Comparison of ENCODE assay signal across 25 mouse cellular contexts in genomic region chr5:124464905-124465304, GRCm38 (mm10). TPM values are rescaled to one million over a fixed set of nuclear protein-coding genes. Genes with fewer than 3 reads are reported as not detected.
DNase-seq lines count a peak whose midpoint lies in the region; TF ChIP-seq lines count a peak whose summit lies in the region.
"Had no signal": no experiment of that assay in that cellular context is flagged by ENCODE, and none has a peak within 500 bp of the region (broad histone marks: within the 10 kb centered on the region; RNA-seq: fewer than 3 reads in every experiment).

No protein-coding gene starts in this region.

- no peaks in the 10 kb centered on the region for H3K9me3 ChIP-seq in MEL (replicated peaks; ENCODE audit: insufficient read depth, low read length)
- H3K9me3 ChIP-seq: embryonic facial prominence, embryonic 12.5 days; embryonic facial prominence, embryonic 15.5 days; heart, embryonic 12.5 days; heart, embryonic 15.5 days had no signal

- H3K36me3 ChIP-seq in liver, adult 2 months (ENCODE audit: control insufficient read depth, insufficient read depth, low read length) = peaks cover 22% of the 10 kb centered on the region
- no peaks in the 10 kb centered on the region for H3K36me3 ChIP-seq in MEL (ENCODE audit: control insufficient read depth in 1 of 2, insufficient read depth in 2 of 2, low read length in 2 of 2)

- no peak overlapping the region for H3K4me3 ChIP-seq in liver, adult 2 months (ENCODE audit: insufficient read depth, low read depth, low read length)
- no peak overlapping the region for H3K4me3 ChIP-seq in MEL (ENCODE audit: control insufficient read depth in 1 of 2, insufficient read depth in 1 of 2, low read depth in 2 of 2, low read length in 2 of 2)
- H3K4me3 ChIP-seq: embryonic facial prominence, embryonic 12.5 days; embryonic facial prominence, embryonic 15.5 days; gastrocnemius, adult 2 months; heart, embryonic 12.5 days; heart, embryonic 15.5 days had no signal

- TF ChIP-seq CTCF in liver, adult 2 months (IDR thresholded peaks at IDR 0.05; ENCODE audit: low read depth, low read length) = no peak
- TF ChIP-seq CTCF in MEL (IDR thresholded peaks at IDR 0.05 in 2 of 3, conservative IDR thresholded peaks at IDR 0.05 in 1 of 3; ENCODE audit: control insufficient read depth in 1 of 3, insufficient read depth in 1 of 3, low read depth in 2 of 3, low read length in 3 of 3, poor library complexity in 1 of 3, severe bottlenecking in 1 of 3) = no peak

- TF ChIP-seq EP300 in MEL (IDR thresholded peaks at IDR 0.05; ENCODE audit: low read depth in 1 of 2, low read length in 2 of 2) = no peak

- DNase-seq in liver, adult 2 months (ENCODE audit: extremely low read depth, low read depth, low spot score) = peak; percentile 28
- DNase-seq in liver (no peak), MEL (ENCODE audit: low read depth, low spot score) (no peak), adipocyte (ENCODE audit: low spot score) (peak; percentile 66)
- no peak for DNase-seq in heart, postnatal 14 days
- no peak for DNase-seq in left cerebral cortex, postnatal 4 days
- DNase-seq in kidney, postnatal 36 days = no peak
- DNase-seq: adrenal gland, adult 8-10 months; adrenal gland, postnatal 36 days; cerebellum, adult 11 months; cerebellum, adult 2 months; cerebellum, adult 9-11 months; cerebellum, postnatal 25 days; forebrain, postnatal 0 days; gastrocnemius, adult 2 months; gastrocnemius, postnatal 25 days; heart, adult 18-20 months; heart, postnatal 10 days; heart, postnatal 4 days had no signal

- no peak for TF ChIP-seq POLR2A in liver, adult 2 months (IDR thresholded peaks at IDR 0.05; ENCODE audit: extremely low read depth, insufficient read depth, low read length)
- TF ChIP-seq POLR2A in MEL (IDR thresholded peaks at IDR 0.05; ENCODE audit: control insufficient read depth in 1 of 2, insufficient read depth in 1 of 2, low read depth in 1 of 2, low read length in 2 of 2, poor library complexity in 1 of 2) = no peak

- H3K27me3 ChIP-seq in liver, adult 2 months (ENCODE audit: control insufficient read depth, insufficient read depth, low read length) = no peaks in the 10 kb centered on the region
- H3K27me3 ChIP-seq in MEL (ENCODE audit: control insufficient read depth in 1 of 2, insufficient read depth in 2 of 2, low read length in 2 of 2) = no peaks in the 10 kb centered on the region
- H3K27me3 ChIP-seq: embryonic facial prominence, embryonic 12.5 days; embryonic facial prominence, embryonic 15.5 days; heart, embryonic 12.5 days; heart, embryonic 15.5 days had no signal

- intact Hi-C loops in heart, postnatal 14 days (cut with DNase I) = no loop called here
- intact Hi-C loops in left cerebral cortex, postnatal 4 days (cut with DNase I) = no loop called here

- TF ChIP-seq RAD21 in MEL (IDR thresholded peaks at IDR 0.05; ENCODE audit: low read depth, low read length) = no peak

- no peaks in the 10 kb centered on the region for H3K4me1 ChIP-seq in liver, adult 2 months (ENCODE audit: control insufficient read depth, insufficient read depth, low read length)
- H3K4me1 ChIP-seq in MEL (ENCODE audit: control insufficient read depth in 1 of 2, insufficient read depth in 2 of 2, low read length in 2 of 2) = 0 out of 4 replicates have a peak, but pooled peaks cover 0 to 2% of the 10 kb centered on the region in 2 experiments
- H3K4me1 ChIP-seq: embryonic facial prominence, embryonic 12.5 days; embryonic facial prominence, embryonic 15.5 days; heart, embryonic 12.5 days; heart, embryonic 15.5 days had no signal

- no peaks in the 10 kb centered on the region for H3K79me2 ChIP-seq in liver, adult 2 months (ENCODE audit: control insufficient read depth, insufficient read depth, low read length)
- no peaks in the 10 kb centered on the region for H3K79me2 ChIP-seq in MEL (ENCODE audit: control insufficient read depth, insufficient read depth, low read length, poor library complexity)

- no peak overlapping the region for H3K9ac ChIP-seq in liver, adult 2 months (ENCODE audit: low read depth, low read length)
- H3K9ac ChIP-seq in MEL (ENCODE audit: control insufficient read depth, low read depth, low read length, poor library complexity, severe bottlenecking) = no peak overlapping the region
- H3K9ac ChIP-seq: embryonic facial prominence, embryonic 12.5 days; embryonic facial prominence, embryonic 15.5 days; forebrain, postnatal 0 days; heart, embryonic 12.5 days; heart, embryonic 15.5 days; hindbrain, embryonic 14.5 days had no signal

- no peak overlapping the region for H3K27ac ChIP-seq in liver, adult 2 months (replicated peaks; ENCODE audit: insufficient read depth, low read depth, low read length)
- no peak overlapping the region for H3K27ac ChIP-seq in MEL (ENCODE audit: control insufficient read depth, low read depth, low read length)
- H3K27ac ChIP-seq: embryonic facial prominence, embryonic 12.5 days; embryonic facial prominence, embryonic 15.5 days; gastrocnemius, adult 2 months; heart, embryonic 15.5 days; hindbrain, embryonic 14.5 days; hindbrain, postnatal 0 days had no signal

TF ChIP-seq in MEL, 35 proteins besides CTCF, POLR2A, EP300 and RAD21:
- no peak for TF ChIP-seq ETS1 (IDR thresholded peaks at IDR 0.05; ENCODE audit: low read depth, low read length)
- no peak for TF ChIP-seq MYC (IDR thresholded peaks at IDR 0.05; ENCODE audit: low read depth, low read length)
- no peak for TF ChIP-seq MYB (IDR thresholded peaks at IDR 0.05; ENCODE audit: low read depth, low read length)
- TF ChIP-seq GATA1 (IDR thresholded peaks at IDR 0.05; ENCODE audit: low read depth, low read length) = peak; percentile 10; the same call in 1 of the 2 replicates
TF ChIP-seq in MEL: peak in this region for 1.

RNA-seq across cellular contexts. Expression of gene Rilpl2, which starts 13.3 kb away (rescaled TPM):
- 9.6 and 11.6 TPM in 2 replicates for total RNA-seq in liver, adult 2 months (2014; rRNA removed)
- 10.1 and 10.4 TPM in 2 replicates for polyA plus RNA-seq in liver, adult 2 months (2012; rRNA removed)
- 12.1 and 13.4 TPM in 2 replicates for total RNA-seq in MEL (2012; rRNA removed)
- polyA plus RNA-seq in MEL (2012; ENCODE audit: insufficient read depth in 1 of 2, insufficient read length in 2 of 2, low read depth in 1 of 2, low replicate concordance in 2 of 2, missing spikeins in 1 of 2) = 10 to 100 TPM in 1 of 2 experiments, not detected in 1; 14.3 TPM
- total RNA-seq in heart, postnatal 14 days (2021) = 1 to 10 TPM; 8.8 to 9.5 TPM
- 10 to 100 TPM; 19.0 to 20.5 TPM for total RNA-seq in left cerebral cortex, postnatal 4 days (2021)

RNA-seq across cellular contexts. Expression of gene Snrnp35, which starts 18.0 kb away (rescaled TPM):
- 2.9 and 3.7 TPM in 2 replicates for total RNA-seq in liver, adult 2 months (2014; rRNA removed)
- polyA plus RNA-seq in liver, adult 2 months (2012; rRNA removed) = 2.2 and 2.5 TPM in 2 replicates
- total RNA-seq in MEL (2012; rRNA removed) = 11.7 and 12.2 TPM in 2 replicates
- 10 to 100 TPM in 1 of 2 experiments, not detected in 1; 18.3 TPM for polyA plus RNA-seq in MEL (2012; ENCODE audit: insufficient read depth in 1 of 2, insufficient read length in 2 of 2, low read depth in 1 of 2, low replicate concordance in 2 of 2, missing spikeins in 1 of 2)
- 10 to 100 TPM in 1 of 2 experiments, 1 to 10 TPM in 1; 9.6 to 13.1 TPM for total RNA-seq in heart, postnatal 14 days (2021)
- total RNA-seq in left cerebral cortex, postnatal 4 days (2021) = 10 to 100 TPM; 26.4 to 33.6 TPM

RNA-seq across cellular contexts. Expression of gene Kmt5a, which starts 25.2 kb away (rescaled TPM):
- total RNA-seq in liver, adult 2 months (2014; rRNA removed) = 9.6 and 13.2 TPM in 2 replicates
- polyA plus RNA-seq in liver, adult 2 months (2012; rRNA removed) = 14.7 and 15.1 TPM in 2 replicates
- total RNA-seq in MEL (2012; rRNA removed) = 104 and 110 TPM in 2 replicates
- polyA plus RNA-seq in MEL (2012; ENCODE audit: insufficient read depth in 1 of 2, insufficient read length in 2 of 2, low read depth in 1 of 2, low replicate concordance in 2 of 2, missing spikeins in 1 of 2) = 100 to 1,000 TPM in 1 of 2 experiments, 10 to 100 TPM in 1; 88.6 to 243 TPM
- 100 to 1,000 TPM; 161 to 185 TPM for total RNA-seq in heart, postnatal 14 days (2021)
- total RNA-seq in left cerebral cortex, postnatal 4 days (2021) = 10 to 100 TPM; 45.2 to 55.7 TPM

RNA-seq across cellular contexts. Expression of gene Sbno1, which starts 39.1 kb away (rescaled TPM):
- total RNA-seq in liver, adult 2 months (2014; rRNA removed) = 33.1 and 36.6 TPM in 2 replicates
- polyA plus RNA-seq in liver, adult 2 months (2012; rRNA removed) = 7.2 and 8.1 TPM in 2 replicates
- total RNA-seq in MEL (2012; rRNA removed) = 38.8 and 39.3 TPM in 2 replicates
- 100 to 1,000 TPM in 1 of 2 experiments, 10 to 100 TPM in 1; 32.4 to 500 TPM for polyA plus RNA-seq in MEL (2012; ENCODE audit: insufficient read depth in 1 of 2, insufficient read length in 2 of 2, low read depth in 1 of 2, low replicate concordance in 2 of 2, missing spikeins in 1 of 2)
- total RNA-seq in heart, postnatal 14 days (2021) = 10 to 100 TPM; 66.7 to 70.9 TPM
- total RNA-seq in left cerebral cortex, postnatal 4 days (2021) = 100 to 1,000 TPM; 126 to 131 TPM

Comparison
In these comparisons a context has a peak if more than half of its experiments do, and no peak if none do; other contexts are left out.
1. DNase-seq: peak in liver, adult 2 months (single experiment) and adipocyte (single experiment); none in liver (single experiment), MEL (single experiment), heart, postnatal 14 days (0 of 2), left cerebral cortex, postnatal 4 days (single experiment) and kidney, postnatal 36 days (0 of 2).